Mouse (Mus musculus) cerebellum, postnatal 36 days (tissue): ENCODE measurements around the gene Atp1a2.

ENCODE experiments used
- DNase-seq, 2 experiments: peaks; one replicate each; pipeline ENCODE4 v3.0.0; 2021 to 2022; ENCODE audit warnings: mixed read lengths in 2 of 2

Gene Atp1a2

DNA sequence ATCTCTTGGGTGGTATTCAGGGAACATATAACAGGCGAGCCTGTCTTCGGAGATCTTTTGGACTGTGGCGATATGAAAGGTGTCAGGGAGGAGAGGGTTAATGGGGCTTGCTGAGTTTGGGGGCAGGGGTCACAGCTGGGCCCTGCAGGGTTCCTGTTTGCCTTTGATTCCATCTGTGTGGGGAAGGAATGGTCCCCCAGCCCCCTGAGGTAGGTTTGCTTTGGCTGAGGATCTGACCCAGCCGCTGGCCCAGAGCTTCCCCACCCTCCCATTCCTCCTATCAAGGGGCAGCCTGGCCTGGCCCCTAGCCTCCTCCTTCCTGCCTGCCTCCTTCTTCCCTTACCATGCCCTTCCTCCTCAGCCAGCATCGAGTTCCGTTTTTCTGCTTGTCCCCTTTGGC, 5.0 kb upstream of the Atp1a2 start:
- DNase-seq, result no peak

DNA sequence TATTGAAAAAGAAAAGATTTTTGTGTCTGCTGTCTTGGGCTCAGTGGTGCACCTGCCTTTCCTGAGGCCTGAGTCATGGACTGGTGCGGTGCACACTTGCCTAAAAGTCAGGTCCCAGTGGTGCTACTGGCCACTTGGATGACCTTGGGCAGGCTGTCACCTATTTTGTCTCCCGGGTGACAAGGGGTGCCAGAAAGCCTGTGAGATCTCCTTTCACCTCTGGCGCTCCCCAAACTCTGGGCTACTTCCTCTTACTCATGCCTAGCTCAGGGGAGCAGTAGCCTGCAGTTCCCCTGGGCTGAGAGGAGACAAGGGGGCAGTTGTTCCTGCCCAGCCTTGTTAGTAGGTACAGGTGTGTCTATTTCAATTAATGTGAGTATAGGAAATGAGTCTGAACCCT, 4.4 kb upstream of the Atp1a2 start:
- DNase-seq, result no peak

GRCm38 (mm10) chr1:172301180-172301579, 3.3 kb upstream of the Atp1a2 start:
- no peak for DNase-seq

DNA sequence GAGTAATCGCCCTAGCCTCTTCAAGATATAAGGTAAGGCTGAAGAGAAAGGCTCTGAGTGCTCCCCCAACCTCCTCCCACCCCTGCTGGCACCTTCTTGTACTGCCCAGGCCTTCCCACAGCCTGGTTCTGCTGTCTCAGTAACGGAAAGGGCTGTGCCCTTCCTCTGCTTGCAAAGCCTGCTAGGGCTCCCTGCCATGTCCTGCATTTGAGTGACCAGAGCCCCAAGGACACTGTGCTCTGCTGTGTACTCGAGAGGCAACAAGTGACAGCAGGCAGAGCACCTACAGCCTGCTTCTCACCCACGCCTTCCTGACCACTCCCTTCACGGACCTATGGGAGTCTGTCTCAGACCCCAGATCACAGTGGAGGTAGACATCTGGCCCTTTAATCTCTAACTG, 2.4 kb upstream of the Atp1a2 start:
- no peak for DNase-seq

GRCm38 (mm10) chr1:172299528-172299927, 1.7 kb upstream of the Atp1a2 start:
- DNase-seq, result no peak

DNA sequence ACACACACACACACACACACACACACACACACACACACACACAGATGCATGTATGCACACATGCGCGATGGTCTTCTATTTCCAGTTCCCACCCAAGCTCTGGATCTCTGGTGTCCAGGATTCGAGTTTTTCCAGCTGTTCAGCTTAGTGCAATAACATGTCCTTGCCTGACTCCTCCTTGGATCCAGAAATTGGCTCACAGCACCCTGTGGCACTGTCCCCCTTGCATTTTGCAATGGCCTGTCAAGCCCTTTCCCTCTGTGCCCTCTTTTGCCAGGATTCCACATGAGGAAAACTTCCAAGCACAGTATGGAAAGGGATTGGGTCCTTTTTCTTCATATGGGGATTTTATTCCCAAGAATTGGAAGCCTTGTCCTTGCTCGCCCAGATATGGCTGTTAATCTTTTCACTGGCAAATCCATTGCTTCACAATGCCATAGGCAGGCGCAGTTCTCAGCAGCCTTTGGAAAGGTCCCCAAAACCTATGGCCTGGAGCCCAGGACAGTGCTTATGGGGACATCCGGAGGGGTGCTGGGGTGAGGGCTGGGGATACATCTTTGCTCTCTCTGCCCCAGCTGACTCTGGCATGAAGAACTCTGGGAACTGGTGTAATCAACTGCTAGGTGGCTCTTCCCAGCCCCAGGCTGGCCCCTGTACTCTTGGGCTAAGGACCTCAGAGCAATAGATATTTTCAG, 901 bp downstream of the Atp1a2 start:
- peak in 1 of 2 experiments; percentile 34 for DNase-seq

DNA sequence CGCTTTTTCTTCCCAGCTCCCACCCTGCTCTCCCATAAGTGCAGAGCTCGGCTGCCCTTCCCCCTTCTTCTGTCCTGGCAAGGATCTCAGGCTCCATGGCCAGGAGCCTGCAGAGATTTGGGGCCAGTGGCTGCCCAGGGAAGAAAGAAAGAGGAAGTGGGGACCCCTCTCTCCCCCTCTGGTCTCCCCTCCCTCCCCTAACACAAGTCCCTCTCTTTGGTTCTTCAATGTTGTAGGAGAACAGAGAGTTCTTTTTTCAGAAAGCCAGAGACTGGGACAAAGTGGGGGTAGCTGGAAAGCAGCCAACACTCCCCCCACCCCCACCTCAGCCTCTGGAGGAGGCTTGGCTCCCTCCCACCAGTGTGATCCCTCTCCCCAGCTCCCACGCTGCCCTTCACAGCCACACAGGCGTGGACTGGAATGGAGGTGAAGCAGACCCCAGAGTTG, 2.1 kb downstream of the Atp1a2 start:
- no peak for DNase-seq

DNA sequence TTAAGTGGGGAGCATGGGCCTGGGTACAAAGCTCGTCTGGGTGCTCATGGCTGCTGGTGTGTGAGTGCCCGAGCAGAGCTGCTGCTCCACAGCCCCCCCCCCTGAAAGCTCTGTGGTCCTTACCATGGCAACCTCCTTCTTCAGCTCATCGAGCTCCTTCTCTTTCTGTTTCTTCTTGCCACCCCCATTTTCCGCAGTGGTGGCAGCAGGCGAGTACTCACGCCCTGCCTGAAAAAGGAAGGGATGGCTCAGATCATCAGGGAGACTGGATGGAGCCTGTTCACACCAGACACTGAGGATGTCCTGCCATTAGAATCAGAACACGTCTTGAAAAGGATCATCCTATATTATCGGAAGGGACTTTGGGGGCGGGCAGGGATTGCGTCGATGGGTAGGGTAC, 4.4 kb downstream of the Atp1a2 start:
- DNase-seq, result no peak

- DNase-seq, result no peak
Measured at GRCm38 (mm10) chr1:172292880-172293279, 5.0 kb downstream of the Atp1a2 start.

- DNase-seq, result no peak
Measured at GRCm38 (mm10) chr1:172289617-172289946, 8.3 kb downstream of the Atp1a2 start.

- DNase-seq, result no peak
Measured at GRCm38 (mm10) chr1:172288900-172289616, 8.8 kb downstream of the Atp1a2 start.

- no peak for DNase-seq
Measured at GRCm38 (mm10) chr1:172286740-172287139, 11.1 kb downstream of the Atp1a2 start.

DNA sequence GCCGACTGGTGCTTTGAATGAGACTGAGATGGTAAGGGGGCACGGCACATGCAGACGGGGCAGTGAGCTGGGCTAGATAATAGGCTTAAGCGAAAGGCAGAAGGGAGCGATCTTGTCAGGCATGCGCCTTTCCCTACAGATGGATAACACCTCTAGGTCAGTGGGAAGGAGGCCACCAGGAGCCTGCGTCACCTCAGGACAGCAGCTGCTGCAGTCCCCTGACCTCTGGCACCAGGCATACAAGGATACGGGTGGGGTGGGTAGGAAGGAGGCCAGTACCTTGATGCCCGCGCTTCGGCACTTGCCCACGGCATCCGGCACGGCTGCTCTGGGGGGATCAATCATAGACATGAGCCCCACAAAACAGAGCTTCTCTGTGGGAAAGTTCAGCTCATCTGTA, 13.6 kb downstream of the Atp1a2 start:
- no peak for DNase-seq

- no peak for DNase-seq
Measured at GRCm38 (mm10) chr1:172283073-172283472, 14.8 kb downstream of the Atp1a2 start.

GRCm38 (mm10) chr1:172281522-172282254, 16.2 kb downstream of the Atp1a2 start:
- no peak for DNase-seq

- no peak for DNase-seq
Measured at GRCm38 (mm10) chr1:172279768-172280509, 17.9 kb downstream of the Atp1a2 start.

DNA sequence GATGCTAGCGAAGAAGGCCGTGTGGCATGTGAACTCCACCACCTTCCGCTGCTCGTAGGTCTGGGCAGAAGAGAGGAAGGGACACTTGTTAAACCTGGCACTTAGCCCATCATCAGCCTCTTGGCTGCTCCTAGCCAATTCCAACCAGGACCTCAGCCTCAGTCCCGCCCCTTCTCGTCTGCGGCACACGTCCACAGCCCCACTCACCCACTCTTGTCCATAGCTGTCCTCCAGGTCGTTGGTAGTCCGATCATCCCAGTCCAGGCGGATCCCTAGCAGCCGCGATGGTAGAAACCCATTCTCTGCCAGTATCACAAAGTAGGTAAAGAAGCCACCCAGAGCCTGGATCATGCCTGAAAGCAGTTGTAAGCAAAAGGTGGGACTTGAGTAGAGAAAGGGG, 19.5 kb downstream of the Atp1a2 start:
- no peak for DNase-seq

DNA sequence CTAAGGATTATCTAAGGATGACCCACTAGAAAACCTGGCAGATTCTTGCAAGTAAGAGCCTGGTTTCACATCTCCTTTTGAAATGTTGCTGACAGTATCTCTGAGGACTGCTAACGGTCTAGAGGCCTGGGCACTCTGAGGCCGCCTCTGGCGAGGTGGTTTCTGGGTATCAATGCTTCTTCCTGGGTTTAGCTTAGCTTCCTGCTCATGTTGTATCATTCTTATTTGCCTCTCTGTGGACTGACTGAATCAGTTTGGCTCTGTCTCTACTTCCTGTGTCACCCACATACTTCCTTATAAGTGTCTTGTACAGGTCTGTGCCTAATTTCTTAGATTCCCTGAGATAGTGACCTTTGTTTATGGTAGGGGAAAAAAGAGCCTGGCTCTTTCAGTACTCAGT, 20.7 kb downstream of the Atp1a2 start:
- DNase-seq, result no peak

DNA sequence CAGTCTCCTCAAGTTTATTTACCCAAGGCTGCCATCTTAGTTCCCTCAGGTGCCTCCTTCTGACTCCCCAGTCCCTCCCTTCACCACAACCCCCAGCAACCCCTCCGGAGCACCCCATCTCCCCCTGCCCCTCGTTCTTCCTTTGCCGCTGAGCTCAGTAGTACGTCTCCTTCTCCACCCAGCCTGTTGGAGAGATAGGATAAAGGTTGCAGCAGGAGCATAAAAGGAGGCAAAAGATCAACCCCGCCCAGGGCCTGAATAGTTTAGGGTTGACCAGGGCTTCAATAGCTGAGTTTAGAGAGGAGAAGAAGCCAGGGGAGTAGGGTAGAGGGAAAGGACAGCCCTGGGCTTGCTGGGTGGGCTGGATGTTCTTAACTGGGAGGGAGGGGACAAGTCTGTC, 23.3 kb downstream of the Atp1a2 start:
- DNase-seq, result no peak

DNA sequence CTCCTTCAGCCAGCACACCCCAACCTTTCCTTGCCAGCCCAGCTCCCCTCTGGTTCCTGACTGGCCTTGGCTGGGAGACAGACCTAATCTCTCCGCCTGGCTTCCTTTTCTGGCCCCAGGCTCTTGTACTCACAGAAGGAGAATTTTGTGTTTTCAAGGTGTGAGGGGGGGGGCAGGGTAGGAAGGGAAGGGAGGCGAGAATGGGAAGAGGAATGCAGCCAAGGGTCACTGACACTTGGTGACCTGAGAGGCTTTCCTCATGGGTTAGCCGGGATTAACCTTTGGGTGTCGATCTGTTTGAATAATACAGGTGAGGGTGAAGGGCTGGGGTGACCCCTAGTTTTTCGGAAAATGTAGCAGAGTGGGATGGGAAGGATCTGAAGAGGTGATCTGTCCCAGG, 23.7 kb downstream of the Atp1a2 start:
- DNase-seq, result no peak

DNA sequence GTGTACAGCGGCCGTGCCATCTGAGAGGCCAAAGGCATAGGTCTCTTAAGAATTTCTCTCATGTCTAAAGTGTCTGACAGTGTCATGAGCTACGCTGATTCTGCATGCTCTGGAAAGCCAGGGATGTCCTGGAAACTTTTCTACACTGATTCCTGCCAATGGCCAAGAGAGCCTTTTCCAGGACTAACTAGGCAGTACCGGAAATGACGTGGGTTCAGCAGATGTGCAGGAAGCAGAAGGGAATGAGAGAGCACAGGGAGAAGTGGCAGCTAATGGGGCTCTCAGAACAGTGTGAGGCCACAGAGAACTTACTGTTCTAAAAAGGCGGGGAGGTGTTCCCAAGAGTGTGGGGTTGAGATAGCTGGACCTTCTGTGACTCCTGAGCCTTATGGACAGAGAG, 24.5 kb downstream of the Atp1a2 start:
- no peak for DNase-seq

DNA sequence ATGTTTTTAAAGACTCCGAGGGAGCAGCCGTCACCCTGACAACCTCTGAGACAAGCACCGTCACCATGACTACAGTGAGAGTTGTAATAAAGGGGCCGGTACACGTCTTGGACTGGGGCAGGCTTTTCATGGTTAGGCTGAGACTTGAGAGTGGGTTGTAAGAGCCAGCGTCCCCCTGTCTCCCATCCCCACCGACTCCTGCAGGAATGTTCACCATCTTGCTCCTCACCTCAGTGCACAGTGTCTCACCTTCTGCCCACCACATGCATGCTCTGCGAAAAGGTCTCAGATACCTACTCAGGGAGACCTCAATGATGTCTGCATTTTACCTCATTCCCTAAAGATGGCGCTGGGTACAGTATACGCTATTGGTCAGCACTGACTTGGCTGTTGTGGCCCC, 26.1 kb downstream of the Atp1a2 start:
- DNase-seq, result no peak

DNA sequence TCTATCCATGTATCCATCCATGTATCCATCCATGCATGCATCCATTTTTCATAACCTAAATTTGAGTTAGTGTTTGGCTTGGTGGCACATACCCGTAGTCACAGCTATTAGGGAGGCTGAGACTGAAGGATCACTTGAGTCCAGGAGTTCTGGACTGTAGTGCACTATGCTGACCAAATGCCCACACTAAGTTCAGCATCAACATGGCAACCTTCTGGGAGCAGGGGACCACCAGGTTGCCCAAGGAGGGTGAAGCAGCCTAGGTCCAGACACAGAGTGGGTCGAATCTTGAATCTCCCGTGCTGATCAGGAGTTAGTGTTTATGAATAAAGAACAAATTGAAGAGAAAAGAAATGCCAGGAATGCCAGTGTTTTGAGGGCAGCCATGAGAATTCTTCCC, 26.7 kb downstream of the Atp1a2 start:
- DNase-seq, result no peak
